Mouse (Mus musculus) testis, adult 2 months (tissue): ENCODE measurements around the gene Hsd11b2. TPM values are rescaled to one million over a fixed set of nuclear protein-coding genes. Genes with fewer than 3 reads are reported as not detected.
"Not testable (repeated sequence)": the region's sequence is repeated elsewhere in the genome, so short reads cannot be mapped to it uniquely, and the experiment has no call there.

ENCODE experiments used
- H3K27ac ChIP-seq: fragments of 200-500 bp; 2 replicates; pipeline ENCODE4 v1.5.1; 2012; ENCODE audit warnings: low read depth, low read length; ENCODE audit not compliant: control insufficient read depth, insufficient read depth
- H3K27me3 ChIP-seq: fragments of 200-500 bp; 2 replicates; pipeline ENCODE4 v1.6.1; 2012; ENCODE audit warnings: mild to moderate bottlenecking, low read length, moderate library complexity; ENCODE audit not compliant: control insufficient read depth, insufficient read depth
- H3K36me3 ChIP-seq: fragments of 200-500 bp; 2 replicates; pipeline ENCODE4 v1.6.1; 2012; ENCODE audit warnings: mild to moderate bottlenecking, low read length; ENCODE audit not compliant: control insufficient read depth, insufficient read depth
- H3K4me1 ChIP-seq: fragments of 200-500 bp; 2 replicates; pipeline ENCODE4 v1.6.1; 2012; ENCODE audit warnings: low read length; ENCODE audit not compliant: control insufficient read depth, insufficient read depth
- H3K4me3 ChIP-seq: fragments of 200-500 bp; 2 replicates; pipeline ENCODE4 v1.5.1; 2012; ENCODE audit warnings: low read depth, mild to moderate bottlenecking, low read length, moderate library complexity, mixed read lengths; ENCODE audit not compliant: control insufficient read depth
- CTCF ChIP-seq: fragments of 200-500 bp; IDR thresholded peaks from 2 replicates; pipeline ENCODE4 v1.5.1; 2012; ENCODE audit warnings: low read depth, mild to moderate bottlenecking, inconsistent platforms, low read length, moderate library complexity; ENCODE audit not compliant: control insufficient read depth, insufficient read depth, insufficient replicate concordance
- POLR2A ChIP-seq: fragments of 200-500 bp; IDR thresholded peaks from 2 replicates; pipeline ENCODE4 v1.6.1; 2012; ENCODE audit warnings: low read depth, mild to moderate bottlenecking, inconsistent platforms, low read length, moderate library complexity; ENCODE audit not compliant: control insufficient read depth
- polyA plus RNA-seq: library from polyadenylated mRNA; depleted of rRNA; stranded (reverse); fragments of >200 nt; gene quantifications from 2 replicates; pipeline ENCODE4 v1.2.3, GENCODE M21; 2012

Gene Hsd11b2
- polyA plus RNA-seq, 1 experiment: 0.41 TPM

DNA sequence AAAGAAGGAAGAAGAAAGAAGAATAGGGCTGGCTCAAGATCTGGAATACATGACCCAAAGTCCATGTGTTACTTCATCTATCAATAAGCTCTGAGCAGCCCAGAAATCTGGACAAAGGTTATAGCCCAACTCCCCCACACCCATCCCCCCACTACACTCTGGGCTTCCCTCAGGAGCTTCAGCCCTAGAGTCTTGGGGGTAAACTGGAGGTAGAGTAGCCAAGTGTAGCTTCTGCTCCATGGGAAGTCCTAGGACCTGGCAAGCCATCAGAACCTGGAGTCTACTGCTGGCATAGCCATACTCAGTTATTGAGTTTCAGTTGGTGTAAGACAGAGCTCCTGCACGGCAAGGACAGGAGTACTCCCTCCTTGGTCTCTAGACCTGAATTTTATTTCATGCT lies 31.0 kb downstream of the Hsd11b2 start:
- H3K36me3 ChIP-seq: no peaks in the 10 kb centered on the region
- no peak overlapping the region for H3K4me3 ChIP-seq
- peaks cover 2% of the 10 kb centered on the region for H3K4me1 ChIP-seq
- H3K27me3 ChIP-seq: no peaks in the 10 kb centered on the region
- TF ChIP-seq CTCF (no peak), POLR2A (no peak)
- no peak overlapping the region for H3K27ac ChIP-seq

DNA sequence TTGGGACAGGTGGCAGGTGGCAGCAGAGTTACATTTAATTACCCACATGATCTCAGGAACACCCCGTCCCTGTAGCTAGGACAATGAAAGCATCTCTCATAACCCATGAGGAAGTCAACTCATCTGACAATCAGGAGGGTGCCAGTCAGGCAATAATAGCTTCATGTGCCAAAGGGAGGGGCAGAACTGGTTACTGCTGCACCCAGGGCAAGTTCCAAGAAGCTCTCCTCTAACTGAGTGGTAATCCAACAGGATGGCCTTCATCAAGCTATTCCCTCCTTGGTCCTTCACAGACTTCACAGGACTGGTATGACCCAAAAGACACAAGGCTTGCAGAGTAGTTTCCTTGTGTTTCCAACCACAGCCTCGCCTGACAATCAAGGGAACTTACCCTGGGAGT lies 31.5 kb downstream of the Hsd11b2 start:
- H3K4me1 ChIP-seq: peaks cover 2% of the 10 kb centered on the region
- no peaks in the 10 kb centered on the region for H3K36me3 ChIP-seq
- H3K4me3 ChIP-seq: no peak overlapping the region
- no peaks in the 10 kb centered on the region for H3K27me3 ChIP-seq
- TF ChIP-seq POLR2A (no peak), CTCF (no peak)
- no peak overlapping the region for H3K27ac ChIP-seq

GRCm38 (mm10) chr8:105552032-105552431 lies 33.5 kb downstream of the Hsd11b2 start:
- no peak overlapping the region for H3K4me3 ChIP-seq
- TF ChIP-seq CTCF: no peak
- TF ChIP-seq POLR2A: no peak
- no peak overlapping the region for H3K27ac ChIP-seq
- no peaks in the 10 kb centered on the region for H3K27me3 ChIP-seq
- H3K4me1 ChIP-seq: no peaks in the 10 kb centered on the region
- no peaks in the 10 kb centered on the region for H3K36me3 ChIP-seq

DNA sequence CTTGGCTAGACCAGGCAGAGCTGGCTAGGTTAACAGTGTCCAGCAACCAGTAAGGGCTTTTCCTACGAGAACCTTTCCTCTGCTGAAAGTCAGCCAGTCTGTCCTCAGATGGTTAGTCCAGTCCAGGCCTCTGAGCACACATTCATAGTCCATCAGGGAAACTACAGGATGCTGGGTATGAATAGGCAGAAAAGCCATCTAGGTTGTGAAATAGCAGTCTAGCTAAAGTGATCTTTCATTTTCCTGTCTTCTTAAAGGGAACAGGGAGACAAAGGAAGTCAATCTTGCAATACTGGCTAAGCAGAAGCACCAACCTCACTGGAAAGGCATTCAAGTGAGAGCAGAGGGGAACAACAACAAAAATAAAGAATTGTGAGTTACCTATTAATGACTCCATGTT lies 34.3 kb downstream of the Hsd11b2 start:
- no peak for TF ChIP-seq CTCF
- TF ChIP-seq POLR2A: no peak
- Histone ChIP-seq H3K27me3 (no peaks in the 10 kb centered on the region), H3K27ac (no peak overlapping the region), H3K36me3 (no peaks in the 10 kb centered on the region), H3K4me1 (no peaks in the 10 kb centered on the region), H3K4me3 (no peak overlapping the region)

DNA sequence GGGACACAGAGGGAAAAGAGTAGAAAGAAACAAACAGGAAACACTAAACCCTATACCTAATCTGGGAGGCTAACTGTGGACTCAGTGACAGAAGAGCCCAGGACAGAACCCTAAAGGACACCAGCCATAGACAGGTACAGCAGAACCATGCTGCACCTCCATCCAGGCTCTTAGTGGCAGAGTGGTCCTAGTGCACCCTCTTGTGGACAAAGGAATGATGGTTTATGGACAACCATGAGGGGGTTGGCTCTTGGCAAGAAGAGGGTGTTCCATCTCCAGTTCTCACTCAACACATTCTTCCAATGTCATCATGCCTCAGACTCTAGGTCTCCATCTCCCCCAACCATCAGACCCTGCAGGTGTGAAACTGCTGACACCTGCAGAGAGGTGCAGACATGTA lies 35.5 kb downstream of the Hsd11b2 start:
- TF ChIP-seq POLR2A (no peak), CTCF (peak; percentile 43; the same call in 1 of the 2 replicates)
- no peak overlapping the region for H3K27ac ChIP-seq
- H3K27me3 ChIP-seq: no peaks in the 10 kb centered on the region
- H3K36me3 ChIP-seq: no peaks in the 10 kb centered on the region
- H3K4me1 ChIP-seq: no peaks in the 10 kb centered on the region
- H3K4me3 ChIP-seq: no peak overlapping the region

GRCm38 (mm10) chr8:105555230-105555629 lies 36.7 kb downstream of the Hsd11b2 start:
- H3K4me3 ChIP-seq: no peak overlapping the region

DNA sequence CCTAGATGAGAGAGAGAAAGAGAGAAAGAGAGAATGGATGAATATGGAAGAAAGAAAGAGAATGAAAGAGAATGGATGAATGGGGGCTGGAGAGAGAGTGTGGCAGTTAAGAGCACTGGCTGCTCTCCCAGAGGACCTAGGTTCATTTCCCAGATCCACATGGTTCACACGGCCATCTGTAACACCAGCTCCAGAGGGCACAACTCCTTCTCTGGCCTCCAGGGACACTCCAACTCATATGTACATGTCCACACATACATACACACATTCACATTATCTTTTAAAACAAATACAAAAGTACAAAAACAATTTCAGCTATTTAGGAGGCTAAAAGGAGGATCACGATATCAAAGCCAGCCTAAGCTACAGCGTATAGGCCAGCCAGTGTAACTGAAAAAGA lies 44.3 kb downstream of the Hsd11b2 start:
- no peak for TF ChIP-seq CTCF
- TF ChIP-seq POLR2A: no peak
- Histone ChIP-seq H3K4me1 (peaks cover 13% of the 10 kb centered on the region), H3K27ac (no peak overlapping the region), H3K27me3 (no peaks in the 10 kb centered on the region), H3K4me3 (no peak overlapping the region), H3K36me3 (no peaks in the 10 kb centered on the region)

More at GRCm38 (mm10) chr8:105555230-105555629, 36.7 kb downstream of the Hsd11b2 start:
- Histone ChIP-seq H3K4me1 (no peaks in the 10 kb centered on the region), H3K36me3 (no peaks in the 10 kb centered on the region), H3K27me3 (no peaks in the 10 kb centered on the region), H3K27ac (no peak overlapping the region)
- TF ChIP-seq CTCF: no peak
- no peak for TF ChIP-seq POLR2A

DNA sequence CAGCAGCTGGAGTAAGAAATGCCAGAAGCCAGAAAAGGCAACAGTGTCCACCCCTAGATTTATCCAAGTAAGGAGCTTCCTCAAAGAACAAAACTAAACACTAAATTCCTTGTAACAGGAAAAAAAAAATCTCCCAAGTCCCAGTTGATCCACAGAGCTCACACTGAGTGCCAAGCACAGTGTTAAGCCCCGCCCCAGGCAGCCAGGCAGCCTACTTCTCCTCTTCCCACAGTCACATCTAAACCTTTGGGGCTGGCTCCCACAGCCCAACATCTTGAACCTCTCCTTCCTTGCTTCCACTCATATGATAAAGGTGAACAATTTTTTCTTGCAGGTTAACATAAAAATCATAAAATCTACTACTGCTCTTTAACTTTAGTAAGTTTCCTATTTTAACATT lies 45.3 kb downstream of the Hsd11b2 start:
- peaks cover 13% of the 10 kb centered on the region for H3K4me1 ChIP-seq
- TF ChIP-seq CTCF (no peak), POLR2A (no peak)
- H3K4me3 ChIP-seq: no peak overlapping the region
- H3K36me3 ChIP-seq: no peaks in the 10 kb centered on the region
- no peak overlapping the region; the same call in 1 of the 2 replicates for H3K27ac ChIP-seq
- H3K27me3 ChIP-seq: no peaks in the 10 kb centered on the region

DNA sequence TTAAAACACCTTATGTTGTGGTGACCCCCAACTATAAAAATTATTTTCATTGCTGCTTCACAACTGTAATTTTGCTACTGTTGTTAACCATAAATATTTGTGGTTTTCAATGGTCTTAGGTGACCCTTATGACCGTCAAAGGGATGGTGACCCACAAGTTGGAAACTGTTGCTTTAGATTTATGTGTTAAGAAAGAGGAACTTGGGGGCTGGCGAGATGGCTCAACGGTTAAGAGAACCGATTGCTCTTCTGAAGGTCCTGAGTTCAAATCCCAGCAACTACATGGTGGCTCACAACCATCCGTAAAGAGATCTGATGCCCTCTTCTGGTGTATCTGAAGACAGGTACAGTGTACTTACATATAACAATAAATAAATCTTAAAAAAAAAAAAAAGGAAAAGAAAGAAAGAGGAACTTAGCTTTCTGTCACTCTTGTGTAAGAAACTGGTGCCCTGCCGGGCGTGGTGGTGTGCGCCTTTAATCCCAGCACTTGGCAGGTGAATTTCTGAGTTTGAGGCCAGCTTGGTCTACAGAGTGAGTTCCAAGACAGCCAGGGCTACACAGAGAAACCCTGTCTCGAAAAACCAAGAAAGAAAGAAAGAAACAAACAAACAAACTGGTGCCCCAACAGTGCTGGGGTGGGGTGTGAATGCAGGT lies 46.1 kb downstream of the Hsd11b2 start:
- H3K4me1 ChIP-seq: peaks cover 13% of the 10 kb centered on the region
- not testable (repeated sequence) for H3K27me3 ChIP-seq, H3K36me3 ChIP-seq
- H3K27ac ChIP-seq: peak overlapping the region; percentile 69
- H3K4me3 ChIP-seq: peak overlapping the region; percentile 86
